Mouse (Mus musculus) CH12.LX (cell line): ENCODE results near the gene Acsbg2. TPM values are rescaled to one million over a fixed set of nuclear protein-coding genes. Genes with fewer than 3 reads are reported as not detected.

Source experiments
- DNase-seq: peaks from one replicate; pipeline ENCODE4 v3.0.0-alpha.2; 2013; ENCODE audit errors: extremely low read depth
- H3K27ac ChIP-seq: 2 replicates; pipeline ENCODE4 v1.5.1; 2012; ENCODE audit warnings: low read depth, mild to moderate bottlenecking, control low read depth, moderate library complexity; ENCODE audit not compliant: insufficient read depth
- H3K27me3 ChIP-seq: replicated peaks from 2 replicates; pipeline ENCODE3; 2012; ENCODE audit warnings: inconsistent platforms
- H3K36me3 ChIP-seq, 2 experiments: replicated peaks in 1 of 2; 2 replicates each; pipeline versions ENCODE3 to v1.6.1; 2012; ENCODE audit warnings: inconsistent platforms in 1 of 2, low read length in 1 of 2, mild to moderate bottlenecking in 1 of 2, mixed read lengths in 1 of 2, moderate library complexity in 1 of 2; ENCODE audit not compliant: control insufficient read depth in 1 of 2, insufficient read depth in 1 of 2
- H3K4me1 ChIP-seq, 2 experiments: 2 replicates each; pipeline ENCODE4 v1.6.1; 2012; ENCODE audit warnings: inconsistent platforms in 1 of 2, moderate library complexity in 1 of 2; ENCODE audit not compliant: insufficient read depth in 2 of 2, control insufficient read depth in 1 of 2
- H3K4me2 ChIP-seq: 2 replicates; pipeline ENCODE4 v1.6.1; 2012; ENCODE audit warnings: low read depth, mild to moderate bottlenecking, control low read depth; ENCODE audit not compliant: poor library complexity, insufficient read depth, severe bottlenecking
- H3K4me3 ChIP-seq, 3 experiments: fragments of 150-350 bp in 1 of 3; sonication (generic) in 1 of 3; replicated peaks in 1 of 3; 2 replicates each; pipeline versions ENCODE3 to v1.5.1; 2011 to 2012; ENCODE audit warnings: low read depth in 2 of 3, low read length in 2 of 3, mild to moderate bottlenecking in 2 of 3, moderate library complexity in 2 of 3, control low read depth in 1 of 3, improper control_type of control experiment in 1 of 3, inconsistent platforms in 1 of 3, mixed read lengths in 1 of 3; ENCODE audit not compliant: poor library complexity in 1 of 3
- H3K79me2 ChIP-seq: replicated peaks from 2 replicates; pipeline ENCODE4 v1.6.1; 2012; ENCODE audit warnings: mild to moderate bottlenecking, moderate library complexity; ENCODE audit not compliant: control insufficient read depth, poor library complexity, insufficient read depth, severe bottlenecking; ENCODE audit errors: extremely low read depth
- H3K9ac ChIP-seq: 2 replicates; pipeline ENCODE4 v1.6.1; 2012; ENCODE audit warnings: low read depth, mild to moderate bottlenecking, control low read depth, moderate library complexity; ENCODE audit not compliant: insufficient read depth
- H3K9me3 ChIP-seq: replicated peaks from 2 replicates; pipeline ENCODE3; 2012; ENCODE audit warnings: low read length, inconsistent platforms, mixed read lengths
- CHD1 ChIP-seq: IDR thresholded peaks from 2 replicates; pipeline ENCODE4 v1.6.1; 2012; ENCODE audit warnings: low read depth, low read length, improper control_type of control experiment, inconsistent platforms
- CHD2 ChIP-seq: IDR thresholded peaks from 2 replicates; pipeline ENCODE4 v1.6.1; 2011; ENCODE audit warnings: low read length, improper control_type of control experiment
- CTCF ChIP-seq, 2 experiments: IDR thresholded peaks in 1 of 2; conservative IDR thresholded peaks in 1 of 2; 2 replicates each; pipeline ENCODE4 v1.5.1; 2011 to 2012; ENCODE audit warnings: low read depth in 2 of 2, low read length in 2 of 2, improper control_type of control experiment in 1 of 2, inconsistent platforms in 1 of 2, mild to moderate bottlenecking in 1 of 2, moderate library complexity in 1 of 2
- E2F4 ChIP-seq: IDR thresholded peaks from 2 replicates; pipeline ENCODE4 v1.6.1; 2011; ENCODE audit warnings: low read depth, low read length, improper control_type of control experiment; ENCODE audit not compliant: insufficient replicate concordance
- ELF1 ChIP-seq: IDR thresholded peaks from 2 replicates; pipeline ENCODE4 v1.6.1; 2014; ENCODE audit warnings: low read depth, mild to moderate bottlenecking, inconsistent platforms, low read length, improper control_type of control experiment
- EP300 ChIP-seq: IDR thresholded peaks from 2 replicates; pipeline ENCODE4 v1.6.1; 2011; ENCODE audit warnings: low read length, improper control_type of control experiment
- ETS1 ChIP-seq: conservative IDR thresholded peaks from 2 replicates; pipeline ENCODE4 v1.6.1; 2012; ENCODE audit warnings: low read depth, mild to moderate bottlenecking, inconsistent platforms, low read length, improper control_type of control experiment, moderate library complexity
- GABPA ChIP-seq: IDR thresholded peaks from 2 replicates; pipeline ENCODE4 v1.6.1; 2012; ENCODE audit warnings: low read depth, low read length, improper control_type of control experiment, inconsistent platforms; ENCODE audit not compliant: insufficient replicate concordance
- HCFC1 ChIP-seq: IDR thresholded peaks from 2 replicates; pipeline ENCODE4 v1.6.1; 2012; ENCODE audit warnings: low read depth, mild to moderate bottlenecking, inconsistent platforms, low read length, improper control_type of control experiment
- IRF4 ChIP-seq: IDR thresholded peaks from 2 replicates; pipeline ENCODE4 v1.6.1; 2014; ENCODE audit warnings: low read depth, mild to moderate bottlenecking, inconsistent platforms, low read length, improper control_type of control experiment
- JUN ChIP-seq: IDR thresholded peaks from 2 replicates; pipeline ENCODE4 v1.6.1; 2011; ENCODE audit warnings: low read depth, mild to moderate bottlenecking, low read length, improper control_type of control experiment, moderate library complexity; ENCODE audit not compliant: insufficient read depth
- JUND ChIP-seq: conservative IDR thresholded peaks from 2 replicates; pipeline ENCODE4 v1.6.1; 2011; ENCODE audit warnings: low read depth, low read length, improper control_type of control experiment
- MAFK ChIP-seq: IDR thresholded peaks from 2 replicates; pipeline ENCODE4 v1.6.1; 2011; ENCODE audit warnings: low read length, improper control_type of control experiment; ENCODE audit not compliant: insufficient replicate concordance
- MAZ ChIP-seq: IDR thresholded peaks from 2 replicates; pipeline ENCODE4 v1.6.1; 2012; ENCODE audit warnings: low read depth, mild to moderate bottlenecking, inconsistent platforms, low read length, improper control_type of control experiment, moderate library complexity
- MXI1 ChIP-seq: IDR thresholded peaks from 2 replicates; pipeline ENCODE4 v1.6.1; 2011; ENCODE audit warnings: mild to moderate bottlenecking, low read depth, low read length, improper control_type of control experiment
- MYC ChIP-seq: IDR thresholded peaks from 2 replicates; pipeline ENCODE4 v1.6.1; 2011; ENCODE audit warnings: low read depth, mild to moderate bottlenecking, improper control_type of control experiment, low read length
- NELFE ChIP-seq: IDR thresholded peaks from 2 replicates; pipeline ENCODE4 v1.6.1; 2011; ENCODE audit warnings: low read depth, low read length, improper control_type of control experiment
- NRF1 ChIP-seq: IDR thresholded peaks from 2 replicates; pipeline ENCODE4 v1.6.1; 2014; ENCODE audit warnings: low read depth, mild to moderate bottlenecking, inconsistent platforms, low read length, improper control_type of control experiment, moderate library complexity
- POLR2A ChIP-seq: IDR thresholded peaks from 2 replicates; pipeline ENCODE4 v1.6.1; 2011; ENCODE audit warnings: low read depth, mild to moderate bottlenecking, improper control_type of control experiment, low read length
- POLR2AphosphoS2 ChIP-seq: IDR thresholded peaks from 2 replicates; pipeline ENCODE4 v1.6.1; 2011; ENCODE audit warnings: low read depth, low read length, improper control_type of control experiment
- RAD21 ChIP-seq: IDR thresholded peaks from 2 replicates; pipeline ENCODE4 v1.6.1; 2011; ENCODE audit warnings: low read depth, mild to moderate bottlenecking, low read length, improper control_type of control experiment, moderate library complexity
- RCOR1 ChIP-seq: conservative IDR thresholded peaks from 2 replicates; pipeline ENCODE4 v1.6.1; 2012; ENCODE audit warnings: low read depth, mild to moderate bottlenecking, inconsistent platforms, low read length, improper control_type of control experiment
- SIN3A ChIP-seq: IDR thresholded peaks from 2 replicates; pipeline ENCODE4 v1.6.1; 2012; ENCODE audit warnings: low read length, improper control_type of control experiment, inconsistent platforms
- SMC3 ChIP-seq: IDR thresholded peaks from 2 replicates; pipeline ENCODE4 v1.6.1; 2011; ENCODE audit warnings: low read depth, low read length, improper control_type of control experiment
- TBP ChIP-seq: conservative IDR thresholded peaks from 2 replicates; pipeline ENCODE4 v1.6.1; 2011; ENCODE audit warnings: low read depth, low read length, improper control_type of control experiment
- TCF12 ChIP-seq: IDR thresholded peaks from 2 replicates; pipeline ENCODE4 v1.6.1; 2014; ENCODE audit warnings: low read depth, mild to moderate bottlenecking, inconsistent platforms, low read length, improper control_type of control experiment
- UBTF ChIP-seq: IDR thresholded peaks from 2 replicates; pipeline ENCODE4 v1.6.1; 2012; ENCODE audit warnings: low read depth, mild to moderate bottlenecking, inconsistent platforms, low read length, improper control_type of control experiment, moderate library complexity
- USF1 ChIP-seq: IDR thresholded peaks from 2 replicates; pipeline ENCODE4 v1.6.1; 2014; ENCODE audit warnings: low read depth, mild to moderate bottlenecking, inconsistent platforms, low read length, improper control_type of control experiment
- USF2 ChIP-seq: conservative IDR thresholded peaks from 2 replicates; pipeline ENCODE4 v1.6.1; 2011; ENCODE audit warnings: low read depth, low read length, improper control_type of control experiment
- ZKSCAN1 ChIP-seq: IDR thresholded peaks from 2 replicates; pipeline ENCODE4 v1.6.1; 2012; ENCODE audit warnings: low read depth, inconsistent platforms, low read length, improper control_type of control experiment, borderline replicate concordance
- ZMIZ1 ChIP-seq: IDR thresholded peaks from 2 replicates; pipeline ENCODE4 v1.6.1; 2012; ENCODE audit warnings: low read depth, mild to moderate bottlenecking, inconsistent platforms, low read length, improper control_type of control experiment
- dilution Hi-C: fragments of 300-500 bp; cut with MboI; formaldehyde crosslinking; loops from 2 replicates; pipeline ENCODE4 v1.14.3; 2020; ENCODE audit warnings: low sequenced_read_pairs; ENCODE audit not compliant: extremely low pct_unique_long_range_greater_than_20kb, extremely low pct_ligation_motif_present
- in situ Hi-C: fragments of 300-500 bp; cut with MboI; formaldehyde crosslinking; loops from 3 replicates; pipeline ENCODE4 v1.14.3; 2019; ENCODE audit warnings: low sequenced_read_pairs, low pct_ligation_motif_present, low pct_unique_long_range_greater_than_20kb, mixed read lengths
- polyA plus RNA-seq: library from polyadenylated mRNA; unstranded; fragments of >175 nt; gene quantifications from 2 replicates; pipeline ENCODE4 v1.2.1, GENCODE M21; 2012; ENCODE audit warnings: low read depth; ENCODE audit not compliant: insufficient read length
- total RNA-seq, 2 experiments: library from RNA; depleted of rRNA; stranded (reverse); fragments of 300-350 nt in 1 of 2; fragments of >200 nt in 1 of 2; gene quantifications; 2 replicates each; pipeline ENCODE4 v1.2.3; 2012 to 2014

Acsbg2 gene
- total and polyA plus RNA-seq, 3 experiments = not detected

- Histone ChIP-seq H3K27ac (no peak overlapping the region), H3K27me3 (peaks cover 70% of the 10 kb centered on the region), H3K4me3 (no peak overlapping the region), H3K4me2 (no peak overlapping the region), H3K9me3 (no peaks in the 10 kb centered on the region), H3K9ac (no peak overlapping the region), H3K4me1 (peaks cover 0 to under 1% of the 10 kb centered on the region in 2 experiments; a peak in 2 of 4 replicates), H3K79me2 (no peaks in the 10 kb centered on the region), H3K36me3 (no peaks in the 10 kb centered on the region)
- dilution Hi-C loops (no loop called here), in situ Hi-C loops (no loop called here)
- no peak for DNase-seq
- TF ChIP-seq USF2 (no peak), JUN (no peak), CHD1 (no peak), GABPA (no peak), ETS1 (no peak), MXI1 (no peak), ZKSCAN1 (no peak), IRF4 (no peak), POLR2AphosphoS2 (no peak), E2F4 (no peak), NELFE (no peak), RCOR1 (no peak), CHD2 (no peak), JUND (no peak), MAFK (no peak), ELF1 (no peak), NRF1 (no peak), TBP (no peak), EP300 (no peak), CTCF (conservative IDR thresholded peaks at IDR 0.05 in 1 of 2, IDR thresholded peaks at IDR 0.05 in 1 of 2; ENCODE audit: low read depth in 2 of 2, low read length in 2 of 2) (peak in 1 of 2 experiments; percentile 54; a peak in 2 of 4 replicates), TCF12 (no peak), RAD21 (peak; percentile 61), POLR2A (no peak), SMC3 (peak; percentile 36), SIN3A (no peak)
Observed at GRCm38 (mm10) chr17:56805784-56806183, 68.5 kb downstream of the Acsbg2 start.

- H3K27me3 ChIP-seq = peaks cover 73% of the 10 kb centered on the region
- no peak for TF ChIP-seq SMC3
- TF ChIP-seq TCF12 = no peak
- no peak for TF ChIP-seq RAD21
- no peak for TF ChIP-seq JUND
- TF ChIP-seq MYC = no peak
- no peak for TF ChIP-seq E2F4
- no peak for TF ChIP-seq POLR2A
- TF ChIP-seq HCFC1 = no peak
- TF ChIP-seq UBTF = no peak
- TF ChIP-seq JUN = no peak
- TF ChIP-seq SIN3A = no peak
- TF ChIP-seq USF2 = no peak
- no peak for TF ChIP-seq USF1
- no peak for TF ChIP-seq MAZ
- no peak for TF ChIP-seq ELF1
- TF ChIP-seq MXI1 = no peak
- no peak for TF ChIP-seq ZMIZ1
- TF ChIP-seq, all 38 proteins: peak for 0
- Histone ChIP-seq H3K27ac (no peak overlapping the region), H3K79me2 (no peaks in the 10 kb centered on the region), H3K4me2 (no peak overlapping the region), H3K4me3 (no peak overlapping the region), H3K36me3 (no peaks in the 10 kb centered on the region), H3K4me1 (peaks cover 3 to 6% of the 10 kb centered on the region in 2 experiments), H3K9ac (no peak overlapping the region), H3K9me3 (no peaks in the 10 kb centered on the region)
- DNase-seq = no peak
- dilution Hi-C loops = no loop called here
- in situ Hi-C loops = no loop called here
Observed at GRCm38 (mm10) chr17:56804952-56805351, 69.3 kb downstream of the Acsbg2 start.
